Mouse (Mus musculus) intestine, embryonic 15.5 days (tissue): ENCODE measurements around the gene Slamf9. TPM values are rescaled to one million over a fixed set of nuclear protein-coding genes. Genes with fewer than 3 reads are reported as not detected.

Experiments used
- ATAC-seq: fragments of 200-750 bp; cut with Nextera tagmentation; 2 replicates; pipeline ENCODE4 v1.8.0; 2017; ENCODE audit warnings: moderate TSS enrichment, moderate library complexity
- H3K27ac ChIP-seq: fragments of 300-500 bp; sonication (generic); 2 replicates; pipeline ENCODE4 v1.5.1; 2015; ENCODE audit warnings: mild to moderate bottlenecking, inconsistent platforms
- H3K27me3 ChIP-seq: fragments of 300-500 bp; sonication (generic); replicated peaks from 2 replicates; pipeline ENCODE4 v1.6.1; 2015; ENCODE audit warnings: inconsistent platforms
- H3K36me3 ChIP-seq: fragments of 300-500 bp; sonication (generic); 2 replicates; pipeline ENCODE4 v1.6.1; 2015; ENCODE audit warnings: inconsistent platforms
- H3K4me1 ChIP-seq: fragments of 300-500 bp; sonication (generic); replicated peaks from 2 replicates; pipeline ENCODE4 v1.6.1; 2015; ENCODE audit warnings: inconsistent platforms
- H3K4me2 ChIP-seq: fragments of 300-500 bp; sonication (generic); replicated peaks from 2 replicates; pipeline ENCODE4 v1.6.1; 2015; ENCODE audit warnings: mild to moderate bottlenecking, inconsistent platforms
- H3K4me3 ChIP-seq: fragments of 300-500 bp; sonication (generic); replicated peaks from 2 replicates; pipeline ENCODE4 v1.5.1; 2015; ENCODE audit warnings: inconsistent platforms
- H3K9ac ChIP-seq: fragments of 300-500 bp; sonication (generic); 2 replicates; pipeline ENCODE4 v1.6.1; 2015; ENCODE audit warnings: inconsistent platforms
- H3K9me3 ChIP-seq: fragments of 300-500 bp; sonication (generic); 2 replicates; pipeline ENCODE4 v1.6.1; 2016; ENCODE audit warnings: inconsistent platforms
- WGBS: fragments of 180-500 bp; shearing (Covaris S2); methylation state at CpG from one replicate; pipeline ENCODE4 v1.1.7; 2015; 5-methylcytosine and 5-hydroxymethylcytosine counted together
- polyA plus RNA-seq: library from polyadenylated mRNA; unstranded; fragments of >200 nt; fragmentation: Nextera tagmentation; extraction: Ambion mirVana; gene quantifications from 2 replicates; pipeline ENCODE4 v1.2.1, GENCODE M21; 2015

Gene Slamf9
- polyA plus RNA-seq, 1 experiment from 2014 or later: 2.2 TPM

DNA sequence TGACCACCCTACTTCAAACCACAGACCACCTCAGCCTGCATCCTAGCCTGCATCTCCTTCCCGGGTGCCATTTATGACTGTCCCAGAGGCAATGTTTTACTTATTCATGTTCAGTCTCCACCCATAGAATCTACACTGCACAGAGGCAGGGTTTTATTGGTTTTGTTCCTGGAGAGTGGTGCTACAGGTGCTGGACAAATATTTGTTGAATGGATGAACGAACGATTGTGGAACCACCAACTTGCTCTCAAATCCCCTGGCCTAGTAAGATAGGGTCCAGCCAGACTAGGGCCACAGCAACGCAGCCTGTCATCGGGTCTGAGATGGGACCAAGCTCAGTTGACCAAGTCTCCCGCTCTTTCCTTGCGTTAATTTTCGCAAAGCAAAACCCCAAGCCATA is 34.8 kb downstream of the Slamf9 start:
- peak; percentile 50 for ATAC-seq
- H3K9ac ChIP-seq: no peak overlapping the region
- 37% methylated on average over 8 of the region's 8 CpGs for WGBS
- H3K36me3 ChIP-seq: peaks cover 21% of the 10 kb centered on the region
- no peaks in the 10 kb centered on the region for H3K9me3 ChIP-seq
- H3K27ac ChIP-seq: peak overlapping the region; percentile 59
- no peak overlapping the region for H3K4me3 ChIP-seq
- H3K4me1 ChIP-seq: peaks cover 32% of the 10 kb centered on the region
- no peaks in the 10 kb centered on the region for H3K27me3 ChIP-seq
- peak overlapping the region; percentile 45 for H3K4me2 ChIP-seq

DNA sequence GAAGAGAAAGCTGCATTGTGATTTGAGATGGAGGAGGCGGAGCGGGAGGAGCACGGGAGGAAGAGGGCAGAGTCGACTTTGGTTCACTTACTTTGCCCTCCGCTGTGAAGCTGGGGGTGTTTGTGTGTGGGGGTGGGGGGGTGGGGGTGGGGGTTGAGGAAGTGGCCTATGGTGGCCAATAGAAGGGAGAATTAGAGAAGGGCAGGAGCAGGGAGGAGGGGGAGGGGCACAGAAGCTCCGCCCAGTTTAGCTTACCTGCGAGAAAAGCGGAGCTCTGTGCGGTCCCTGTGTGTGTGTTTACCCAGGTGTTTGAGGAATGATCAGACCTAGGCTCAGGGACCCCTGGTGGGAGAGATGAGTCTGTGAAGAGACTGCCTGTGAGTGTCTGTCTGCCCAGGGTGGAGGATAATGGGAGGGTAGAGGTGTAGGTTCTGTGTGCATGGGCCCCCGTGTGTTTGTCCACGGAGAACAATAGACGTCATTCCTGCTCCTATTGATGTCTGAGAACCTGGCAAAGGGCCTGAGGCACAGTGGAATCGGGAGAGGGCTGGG is 35.3 kb downstream of the Slamf9 start:
- WGBS: 23% methylated on average over 13 of the region's 13 CpGs
- H3K4me3 ChIP-seq: no peak overlapping the region

DNA sequence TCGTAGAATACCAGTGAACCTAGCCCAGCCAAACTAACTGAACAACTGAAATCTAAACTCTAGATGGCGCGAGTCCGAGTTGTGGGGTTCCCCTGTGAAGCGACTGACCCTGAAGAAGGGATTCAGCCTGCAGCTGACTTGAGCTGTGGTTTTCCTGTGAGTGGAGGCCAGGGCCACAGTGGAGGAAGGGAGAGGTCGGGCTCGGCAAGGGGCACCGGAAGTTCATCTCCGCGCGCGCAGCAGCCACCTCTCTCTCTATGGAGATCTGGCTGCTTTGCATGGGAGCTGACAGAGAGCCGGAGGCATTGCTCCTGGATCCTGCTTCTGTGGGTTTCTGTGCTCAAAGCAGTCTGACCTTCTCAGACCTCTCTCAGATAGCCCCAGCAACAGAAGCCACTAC is 37.8 kb downstream of the Slamf9 start:
- peak overlapping the region; percentile 44; the same call in 1 of the 2 replicates for H3K27ac ChIP-seq
- ATAC-seq: no peak
- H3K4me2 ChIP-seq: peak overlapping the region; percentile 34
- no peaks in the 10 kb centered on the region for H3K9me3 ChIP-seq
- H3K9ac ChIP-seq: no peak overlapping the region
- peaks cover 29% of the 10 kb centered on the region for H3K4me1 ChIP-seq
- H3K27me3 ChIP-seq: no peaks in the 10 kb centered on the region
- no peak overlapping the region for H3K4me3 ChIP-seq
- WGBS: 33% methylated on average over 13 of the region's 13 CpGs
- H3K36me3 ChIP-seq: no peaks in the 10 kb centered on the region

More for the DNA sequence above, 35.3 kb downstream of the Slamf9 start:
- Histone ChIP-seq H3K9me3 (no peaks in the 10 kb centered on the region), H3K36me3 (peaks cover 16% of the 10 kb centered on the region), H3K4me2 (peak overlapping the region; percentile 45), H3K27me3 (no peaks in the 10 kb centered on the region), H3K4me1 (peaks cover 31% of the 10 kb centered on the region), H3K27ac (peak overlapping the region; percentile 59; the same call in 1 of the 2 replicates), H3K9ac (no peak overlapping the region)
- ATAC-seq: peak; percentile 64

DNA sequence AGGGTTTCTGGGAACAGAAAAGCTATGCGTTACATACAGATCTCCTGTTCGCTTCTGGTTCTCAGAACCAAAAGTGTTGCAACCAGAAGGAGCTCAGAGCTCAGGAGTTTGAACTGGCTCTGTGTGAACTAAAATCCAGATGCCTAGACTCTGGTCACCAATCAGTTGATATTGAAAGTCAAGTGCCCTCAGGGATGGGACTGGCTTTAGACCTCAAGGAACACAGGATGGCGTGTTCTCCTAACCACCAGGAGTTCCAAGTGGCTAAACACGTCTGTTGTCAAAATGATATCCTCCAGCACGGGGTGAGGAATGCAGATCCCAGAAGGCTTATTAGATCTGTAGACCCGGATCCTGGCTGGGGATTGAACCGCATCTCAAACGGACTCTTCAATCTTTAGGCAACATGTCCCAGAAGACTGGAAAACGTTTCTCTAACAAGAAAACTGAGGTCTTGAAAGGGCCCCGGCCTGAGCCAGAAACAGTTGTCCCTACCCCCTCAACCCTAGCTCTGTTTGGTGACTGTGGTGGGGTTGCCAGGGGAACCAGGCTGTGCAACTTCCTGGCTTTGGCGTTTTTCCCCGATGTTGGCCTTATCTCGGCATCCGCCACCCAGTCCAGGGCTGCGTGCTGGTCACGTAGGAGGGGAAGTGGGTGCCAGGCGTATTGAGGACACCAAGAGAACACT is 38.5 kb downstream of the Slamf9 start:
- no peaks in the 10 kb centered on the region for H3K36me3 ChIP-seq
- H3K4me3 ChIP-seq: no peak overlapping the region
- 63% methylated on average over 17 of the region's 17 CpGs for WGBS
- ATAC-seq: no peak; the same call in 1 of the 2 replicates
- peaks cover 29% of the 10 kb centered on the region for H3K4me1 ChIP-seq
- H3K27ac ChIP-seq: peak overlapping the region; percentile 44; the same call in 1 of the 2 replicates
- H3K27me3 ChIP-seq: no peaks in the 10 kb centered on the region
- no peaks in the 10 kb centered on the region for H3K9me3 ChIP-seq
- H3K4me2 ChIP-seq: no peak overlapping the region
- H3K9ac ChIP-seq: no peak overlapping the region

DNA sequence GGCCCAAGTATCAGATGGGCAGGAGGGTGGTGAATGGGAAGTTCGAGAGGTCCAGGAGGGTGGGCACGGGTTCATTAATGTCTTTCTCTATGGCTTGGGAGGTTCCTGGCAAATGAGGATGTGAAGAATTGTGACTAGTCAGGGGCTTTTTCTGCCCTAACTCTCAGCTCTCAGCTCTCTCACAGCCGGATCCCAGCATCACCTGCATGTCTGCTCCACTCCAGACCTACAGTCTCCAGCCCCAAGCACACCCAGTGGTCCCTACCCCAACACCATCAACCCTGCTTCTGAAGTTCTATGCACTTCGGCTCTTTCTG is 39.0 kb downstream of the Slamf9 start:
- Histone ChIP-seq H3K36me3 (no peaks in the 10 kb centered on the region), H3K9ac (no peak overlapping the region), H3K4me2 (no peak overlapping the region), H3K9me3 (no peaks in the 10 kb centered on the region), H3K4me3 (no peak overlapping the region), H3K4me1 (peaks cover 29% of the 10 kb centered on the region), H3K27me3 (no peaks in the 10 kb centered on the region), H3K27ac (peak overlapping the region; percentile 24; the same call in 1 of the 2 replicates)
- WGBS: 77% methylated on average over 4 of the region's 4 CpGs
- no peak for ATAC-seq

DNA sequence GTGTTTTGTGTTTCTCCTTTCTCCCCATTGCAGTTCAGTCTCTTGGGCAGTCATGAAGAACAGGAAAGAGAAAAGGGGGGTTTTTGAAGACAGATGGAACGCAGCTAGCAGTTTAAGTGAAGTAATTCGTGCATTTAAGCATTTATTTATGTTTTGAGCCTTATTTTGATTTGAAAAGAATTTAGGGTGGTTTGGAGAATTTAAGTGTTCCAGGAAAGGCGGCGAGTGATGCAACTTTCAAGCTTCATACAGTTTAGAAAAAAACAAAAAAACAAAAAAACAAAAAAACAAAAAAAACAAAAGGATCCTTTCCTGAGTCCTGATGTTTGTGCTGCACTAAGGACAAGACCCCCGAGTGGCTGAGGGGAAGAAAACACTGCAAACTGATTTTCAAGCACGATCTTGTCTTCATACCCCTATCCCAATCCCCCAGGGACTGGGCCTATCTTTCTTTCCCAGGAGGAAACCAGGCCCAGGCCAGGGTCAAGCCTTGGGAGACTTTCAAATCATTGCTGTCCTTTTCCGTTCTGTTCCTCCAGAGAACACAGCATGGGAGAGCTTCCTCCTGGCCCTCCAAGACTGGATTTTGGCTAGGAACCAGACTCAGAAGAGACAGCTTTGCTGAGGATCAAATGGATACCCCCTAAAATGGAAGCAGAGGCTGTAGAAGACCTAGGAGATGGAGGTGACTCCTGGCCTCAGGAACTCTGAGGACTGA is 39.6 kb downstream of the Slamf9 start:
- Histone ChIP-seq H3K4me1 (peaks cover 30% of the 10 kb centered on the region), H3K4me2 (no peak overlapping the region), H3K4me3 (no peak overlapping the region), H3K9me3 (no peaks in the 10 kb centered on the region), H3K27ac (peak overlapping the region; percentile 24; the same call in 1 of the 2 replicates), H3K36me3 (no peaks in the 10 kb centered on the region), H3K9ac (no peak overlapping the region), H3K27me3 (no peaks in the 10 kb centered on the region)
- 72% methylated on average over 7 of the region's 7 CpGs for WGBS
- ATAC-seq: no peak

DNA sequence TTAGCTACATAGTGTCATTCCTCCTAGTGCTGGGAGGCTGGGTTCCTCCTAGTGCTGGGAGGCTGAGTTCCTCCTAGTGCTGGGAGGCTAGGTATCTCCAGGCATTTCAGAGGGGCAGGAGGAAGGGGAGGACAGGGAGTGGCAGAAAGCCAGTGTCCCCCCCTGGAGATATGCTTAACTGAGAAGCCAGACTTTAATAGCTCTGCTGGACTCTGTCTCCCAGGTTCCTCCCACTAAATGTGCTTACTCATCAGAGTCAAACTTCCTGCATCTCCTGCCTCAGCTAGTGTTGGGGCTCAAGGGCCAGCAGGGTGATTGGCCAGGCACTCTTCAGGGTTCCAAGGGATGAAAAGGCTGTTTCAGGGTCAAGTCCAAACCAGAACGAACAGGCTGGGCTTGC is 40.2 kb downstream of the Slamf9 start:
- peak; percentile 77 for ATAC-seq
- H3K27ac ChIP-seq: 0 out of 2 replicates have a peak overlapping the region, but pooled peaks have one; percentile 58
- no peak overlapping the region for H3K9ac ChIP-seq
- peaks cover 32% of the 10 kb centered on the region for H3K4me1 ChIP-seq
- no peaks in the 10 kb centered on the region for H3K27me3 ChIP-seq
- 48% methylated on average over 1 of the region's 1 CpGs for WGBS
- H3K9me3 ChIP-seq: no peaks in the 10 kb centered on the region
- no peak overlapping the region for H3K4me3 ChIP-seq
- H3K4me2 ChIP-seq: no peak overlapping the region
- no peaks in the 10 kb centered on the region for H3K36me3 ChIP-seq

DNA sequence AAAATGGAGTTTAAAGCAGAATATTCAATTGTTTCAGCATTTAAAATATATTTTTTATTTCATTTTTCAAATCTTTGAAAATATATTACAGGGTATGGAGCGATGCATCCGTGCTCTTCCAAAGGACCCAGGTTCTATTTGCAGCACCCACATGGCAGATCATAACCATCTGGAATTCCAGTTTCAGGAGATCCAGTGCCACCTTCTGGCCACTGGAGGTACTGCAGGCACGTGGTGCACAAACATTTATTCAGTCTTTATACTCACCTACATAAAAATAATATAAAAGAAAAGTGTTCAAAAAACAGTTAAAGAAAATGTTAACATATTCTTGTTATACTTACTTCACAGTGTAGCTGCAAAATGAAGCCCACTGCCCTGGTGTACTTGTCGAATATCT is 42.9 kb downstream of the Slamf9 start:
- no peak overlapping the region for H3K27ac ChIP-seq
- no peak for ATAC-seq
- no peaks in the 10 kb centered on the region for H3K36me3 ChIP-seq
- no peak overlapping the region for H3K4me3 ChIP-seq
- H3K4me2 ChIP-seq: no peak overlapping the region
- no peaks in the 10 kb centered on the region for H3K9me3 ChIP-seq
- WGBS: 78% methylated on average over 4 of the region's 4 CpGs
- H3K9ac ChIP-seq: no peak overlapping the region
- peaks cover 34% of the 10 kb centered on the region for H3K4me1 ChIP-seq
- H3K27me3 ChIP-seq: no peaks in the 10 kb centered on the region

DNA sequence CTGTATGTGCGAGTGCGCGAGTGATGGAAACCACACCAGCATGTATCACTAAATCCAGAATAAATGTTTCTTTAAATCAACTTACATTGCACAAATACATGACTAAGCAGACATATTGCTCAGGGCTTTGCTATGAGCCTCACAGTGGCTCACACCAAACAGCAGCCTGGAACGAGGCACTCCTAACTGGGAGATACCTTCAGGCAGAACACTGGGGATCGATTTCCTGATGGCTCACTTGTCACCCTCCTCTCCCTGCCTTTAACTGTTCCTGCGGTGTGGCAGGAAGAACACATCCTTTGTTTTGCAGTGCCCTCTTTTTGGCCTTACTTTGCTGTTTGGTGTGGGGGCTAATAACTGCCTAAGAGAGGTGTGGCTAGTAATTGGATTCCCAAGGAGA is 44.5 kb downstream of the Slamf9 start:
- no peak for ATAC-seq
- Histone ChIP-seq H3K36me3 (no peaks in the 10 kb centered on the region), H3K9ac (no peak overlapping the region), H3K27ac (no peak overlapping the region), H3K4me2 (no peak overlapping the region), H3K27me3 (no peaks in the 10 kb centered on the region), H3K9me3 (no peaks in the 10 kb centered on the region), H3K4me1 (peaks cover 22% of the 10 kb centered on the region), H3K4me3 (no peak overlapping the region)
- 52% methylated on average over 6 of the region's 6 CpGs for WGBS

DNA sequence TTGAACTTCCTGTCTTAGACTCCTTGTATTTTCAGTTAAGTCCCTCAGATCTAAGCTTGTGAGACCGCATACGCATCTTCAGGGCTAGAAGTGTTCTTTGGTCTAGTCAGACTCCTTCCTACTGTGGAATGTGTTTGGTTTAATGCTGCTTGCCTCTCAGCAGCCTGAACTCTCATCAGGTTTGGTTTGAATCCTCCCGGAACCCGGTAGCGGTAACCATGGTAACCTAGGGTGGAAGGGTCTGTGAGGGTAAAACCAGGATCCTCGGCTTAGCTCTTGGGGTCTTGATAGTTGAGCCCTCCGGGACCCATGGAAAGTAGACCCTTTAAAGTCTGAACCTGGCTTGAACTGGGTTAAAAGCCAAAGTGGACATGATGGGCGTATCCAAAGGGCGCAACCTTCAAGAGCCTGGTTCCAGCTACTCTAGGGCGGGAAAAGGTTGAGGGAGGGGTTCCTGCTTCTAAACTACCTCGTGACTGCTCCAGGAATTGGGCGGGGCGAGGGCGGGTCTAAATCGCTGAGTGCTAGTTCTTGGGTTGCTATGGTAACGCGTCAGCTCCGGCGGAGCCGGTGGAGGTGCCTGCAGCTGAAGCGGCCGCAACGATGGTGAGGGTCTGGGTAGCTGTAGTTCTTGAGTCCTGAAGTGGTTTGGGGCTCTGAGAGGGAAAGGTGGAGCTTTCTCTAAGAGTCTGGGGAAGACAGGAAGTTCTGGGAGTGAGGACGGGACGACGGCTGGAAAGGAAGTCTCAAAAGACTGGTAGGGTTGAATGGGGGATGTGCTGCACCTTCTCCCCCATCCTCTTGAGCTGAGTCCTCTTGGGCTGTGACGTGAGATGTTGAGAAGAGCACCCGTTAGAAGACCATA is 45.6 kb downstream of the Slamf9 start, which contains the start of gene Cfap45:
TSS of gene Cfap45 (plus strand) at position 226 of the 865 bp plus-strand sequence.
- Histone ChIP-seq H3K4me2 (peak within 1 kb of the TSS; percentile 71), H3K9ac (no peak within 1 kb of the TSS), H3K27ac (no peak within 1 kb of the TSS), H3K4me3 (peak within 1 kb of the TSS; percentile 38), H3K36me3 (no peaks in the 10 kb centered on the region), H3K27me3 (no peaks in the 10 kb centered on the region), H3K9me3 (no peaks in the 10 kb centered on the region), H3K4me1 (peaks cover 23% of the 10 kb centered on the region; the same call in 1 of the 2 replicates)
- WGBS: 4% methylated on average over 28 of the region's 28 CpGs
- peak; percentile 91 for ATAC-seq

DNA sequence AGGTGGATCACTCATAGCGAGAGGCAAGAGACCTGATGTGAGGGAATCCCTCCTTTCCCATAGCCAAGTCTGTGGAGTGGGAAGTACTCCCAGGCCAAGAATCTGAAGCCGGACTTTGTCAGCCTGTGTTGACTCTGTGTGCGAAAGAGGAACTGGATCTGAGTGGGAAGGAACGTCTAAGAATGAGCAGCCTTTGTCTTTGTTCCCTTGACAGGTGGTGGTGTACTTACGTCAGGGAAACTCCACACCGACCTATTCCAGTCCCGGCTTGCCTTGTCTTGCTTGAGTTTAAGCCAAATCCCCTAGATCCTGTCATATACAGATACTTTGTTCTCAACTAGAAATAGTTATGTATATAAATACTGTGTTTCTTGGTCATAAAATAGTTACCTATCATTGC is 47.4 kb downstream of the Slamf9 start:
- WGBS: 66% methylated on average over 7 of the region's 7 CpGs
- no peaks in the 10 kb centered on the region for H3K36me3 ChIP-seq
- H3K9me3 ChIP-seq: no peaks in the 10 kb centered on the region
- peaks cover 23% of the 10 kb centered on the region; the same call in 1 of the 2 replicates for H3K4me1 ChIP-seq
- H3K9ac ChIP-seq: no peak overlapping the region
- H3K27me3 ChIP-seq: no peaks in the 10 kb centered on the region
- no peak overlapping the region for H3K4me3 ChIP-seq
- no peak overlapping the region for H3K4me2 ChIP-seq
- ATAC-seq: no peak
- no peak overlapping the region for H3K27ac ChIP-seq

DNA sequence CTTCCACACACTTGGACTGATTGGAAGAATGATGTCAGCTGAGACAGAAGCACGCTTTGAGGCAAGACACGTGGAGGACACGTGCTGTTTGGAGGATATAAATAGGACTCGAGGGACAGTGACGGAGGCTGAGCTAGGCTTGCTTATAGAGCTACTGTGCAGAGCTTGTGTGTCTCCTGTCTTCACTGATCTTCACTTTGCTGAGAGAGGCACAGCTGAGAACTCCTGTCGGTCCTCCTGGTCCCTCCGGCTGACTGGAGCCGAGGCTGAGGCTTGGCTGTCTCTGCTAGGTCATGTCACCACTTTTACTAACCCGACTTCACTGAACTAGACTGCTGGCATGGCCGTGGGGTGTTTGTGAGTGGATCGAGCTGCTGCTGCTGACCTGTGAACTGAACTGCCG is 48.5 kb downstream of the Slamf9 start:
- ATAC-seq: no peak
- Histone ChIP-seq H3K27me3 (no peaks in the 10 kb centered on the region), H3K4me1 (peaks cover 23% of the 10 kb centered on the region; the same call in 1 of the 2 replicates), H3K9me3 (no peaks in the 10 kb centered on the region), H3K27ac (no peak overlapping the region), H3K9ac (no peak overlapping the region), H3K4me2 (no peak overlapping the region), H3K36me3 (no peaks in the 10 kb centered on the region), H3K4me3 (no peak overlapping the region)
- 54% methylated on average over 12 of the region's 12 CpGs for WGBS
